Mouse (Mus musculus) thymus, adult 18-20 months (tissue): Measurements from ENCODE around the gene Lsm14b.

Experiments
- DNase-seq, 2 experiments: peaks; one replicate each; pipeline ENCODE4 v3.0.0; 2022; ENCODE audit warnings: mixed read lengths in 2 of 2

Lsm14b gene

DNA sequence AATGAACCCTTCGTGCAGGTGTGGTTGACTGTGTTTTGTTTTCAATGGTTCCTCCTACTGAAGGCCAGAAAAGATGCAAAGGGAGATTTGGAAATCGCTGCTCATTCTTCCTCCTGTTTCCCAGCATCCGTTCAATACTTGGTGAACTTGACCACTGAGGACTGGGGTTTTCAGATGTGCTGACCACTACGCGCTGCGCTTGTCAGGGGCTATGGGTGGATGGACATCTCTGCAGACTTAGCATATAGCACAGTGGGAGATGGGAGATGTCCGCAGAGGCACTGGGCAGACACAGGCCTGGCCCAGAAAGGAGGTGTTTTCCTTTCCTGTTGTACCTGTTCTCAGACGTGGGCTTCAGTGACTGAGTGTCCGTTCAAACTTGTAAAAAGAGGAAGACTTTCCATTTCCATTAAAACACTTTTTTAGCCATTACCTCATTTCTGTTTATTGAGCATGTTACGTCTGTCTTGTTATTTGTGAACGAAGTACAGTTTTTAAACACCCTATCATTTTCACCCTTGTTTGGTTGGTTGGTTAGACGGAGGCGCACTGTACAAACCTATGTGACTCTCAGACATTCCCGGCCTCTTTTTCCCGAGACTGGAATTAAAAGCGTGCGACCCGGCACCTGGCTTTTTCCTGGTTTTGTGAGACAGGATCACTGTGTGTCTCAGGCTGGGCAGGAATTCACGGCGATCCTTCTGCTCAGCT lies 45.1 kb downstream of the Lsm14b start:
- DNase-seq, result no peak

DNA sequence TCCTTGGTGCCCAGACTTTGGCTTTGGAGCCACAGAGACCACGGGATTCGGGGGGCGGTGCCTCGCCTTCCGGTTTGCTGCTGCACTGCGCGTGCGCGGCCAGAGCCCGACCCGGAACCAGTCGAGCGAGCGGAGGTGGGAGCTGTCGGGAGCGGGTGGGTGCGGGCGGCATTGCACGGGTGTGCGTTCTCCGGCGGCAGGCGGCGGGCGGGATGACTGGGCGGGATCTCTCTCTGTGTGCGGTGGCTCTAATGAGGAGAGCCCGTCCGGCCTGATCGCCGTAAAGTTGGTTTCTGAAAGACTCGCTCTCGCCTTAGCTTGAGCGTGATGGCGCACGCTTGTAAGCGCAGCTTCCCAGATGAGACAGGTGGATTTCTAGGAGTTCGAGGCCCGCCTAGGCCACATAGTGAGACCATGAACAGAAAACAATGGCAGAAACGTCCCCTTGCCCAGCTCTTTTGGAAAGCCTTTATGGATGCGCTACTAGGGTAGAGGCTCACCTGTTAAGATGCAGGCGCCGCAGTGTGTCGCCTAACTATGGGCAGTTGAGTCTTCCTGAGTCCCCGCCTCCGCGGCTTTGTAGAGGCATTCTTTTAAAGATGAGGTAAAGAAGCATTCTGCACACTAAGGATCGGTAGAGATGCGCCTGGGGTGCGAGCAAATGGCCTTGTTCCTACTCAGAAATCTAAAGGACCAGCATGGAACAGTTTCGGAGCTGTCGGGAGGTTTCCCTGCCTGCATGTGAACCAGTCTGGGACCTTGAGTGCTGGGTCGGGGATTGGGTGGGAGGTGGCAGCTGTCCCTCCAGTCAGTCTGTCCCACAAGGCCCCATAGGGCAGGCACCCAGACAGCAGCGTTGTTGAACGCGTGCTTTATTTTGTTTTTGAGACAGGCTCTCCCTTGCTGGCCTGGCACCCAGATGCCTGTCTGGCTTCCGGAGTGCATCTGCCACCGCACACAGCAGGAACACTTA lies 46.0 kb downstream of the Lsm14b start, which contains the start of gene Mtg2:
Mtg2 (plus strand) TSS at position 108 of the 973 bp plus-strand sequence.
- DNase-seq, result peak; percentile 86 to 90

DNA sequence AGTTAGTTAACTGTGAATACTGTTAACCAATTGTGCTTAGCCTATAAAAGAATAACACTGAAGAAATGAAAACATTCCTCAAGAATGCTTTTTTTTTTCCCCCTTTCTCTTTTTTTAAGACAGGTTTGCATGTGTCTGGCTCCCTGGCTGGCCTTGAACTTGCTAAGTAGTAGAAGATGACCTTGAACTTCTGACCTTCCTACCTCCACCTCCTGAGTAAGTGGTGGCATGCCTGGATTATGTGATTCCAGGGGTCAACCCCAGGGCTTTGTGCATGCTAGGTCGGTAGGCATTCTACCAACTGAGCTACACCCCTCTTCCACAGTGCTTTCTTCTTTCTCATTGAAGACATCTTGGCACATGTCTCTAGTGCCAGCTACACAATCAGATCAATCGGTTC lies 46.9 kb downstream of the Lsm14b start:
- DNase-seq, result no peak

DNA sequence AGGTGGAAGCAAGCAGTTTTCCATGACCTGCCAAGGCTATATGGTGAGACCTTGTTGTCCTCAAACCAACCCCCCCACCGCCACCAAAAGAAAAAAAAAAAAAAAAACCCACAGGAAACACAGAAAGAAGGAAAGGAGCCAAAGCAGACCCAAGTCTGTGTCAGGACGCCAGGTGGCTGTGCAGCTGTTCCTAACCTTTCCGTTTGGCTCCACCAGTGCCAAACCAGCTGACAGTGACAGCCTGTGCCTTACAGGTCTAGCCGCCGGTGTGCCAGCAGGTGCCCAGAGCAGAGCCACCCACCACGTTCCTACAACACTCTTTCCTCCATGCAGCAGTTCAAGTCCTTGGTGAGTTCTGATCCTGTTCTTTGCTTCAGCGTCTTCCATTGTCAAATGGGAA lies 48.1 kb downstream of the Lsm14b start:
- peak; percentile 61 to 75 for DNase-seq

DNA sequence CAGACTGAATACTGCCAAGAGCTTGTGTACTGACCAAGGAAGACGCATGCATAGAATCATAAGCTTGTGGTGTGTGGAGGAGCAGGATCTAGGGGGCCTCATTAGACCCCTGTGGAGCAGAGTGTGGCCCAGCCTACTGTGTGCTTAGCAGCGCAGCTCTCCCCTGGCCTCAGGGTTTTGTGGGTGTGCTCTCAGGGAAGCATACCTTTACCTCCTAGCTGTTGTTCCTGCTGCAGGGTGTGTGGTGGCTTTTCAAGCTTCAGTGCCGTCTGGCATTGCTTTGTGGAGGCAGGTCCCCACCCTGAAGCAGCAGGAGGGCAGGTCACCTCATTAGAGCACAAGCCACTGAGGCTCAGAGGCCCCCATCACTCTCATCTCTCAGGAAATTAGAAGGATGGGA lies 52.8 kb downstream of the Lsm14b start:
- no peak for DNase-seq

DNA sequence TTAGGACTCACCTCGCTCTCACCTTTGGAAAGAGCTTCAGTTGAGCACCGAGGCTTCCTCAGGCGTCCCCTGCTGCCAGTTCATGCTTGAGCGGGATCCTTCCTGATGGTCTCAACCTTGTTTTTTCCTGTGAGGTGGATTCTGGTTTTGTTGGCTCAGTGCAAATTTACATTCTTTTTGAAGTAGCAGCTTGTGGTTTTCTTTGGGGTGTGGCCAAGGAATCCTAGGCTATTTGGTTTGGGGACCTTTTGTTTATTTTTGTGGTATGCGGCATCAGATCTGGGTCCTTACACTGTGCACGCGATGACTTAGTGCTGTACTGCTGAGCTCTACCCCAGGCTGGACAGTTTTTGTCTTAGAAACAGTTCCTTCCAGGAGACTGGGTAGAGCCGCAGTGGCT lies 55.9 kb downstream of the Lsm14b start:
- no peak for DNase-seq

DNA sequence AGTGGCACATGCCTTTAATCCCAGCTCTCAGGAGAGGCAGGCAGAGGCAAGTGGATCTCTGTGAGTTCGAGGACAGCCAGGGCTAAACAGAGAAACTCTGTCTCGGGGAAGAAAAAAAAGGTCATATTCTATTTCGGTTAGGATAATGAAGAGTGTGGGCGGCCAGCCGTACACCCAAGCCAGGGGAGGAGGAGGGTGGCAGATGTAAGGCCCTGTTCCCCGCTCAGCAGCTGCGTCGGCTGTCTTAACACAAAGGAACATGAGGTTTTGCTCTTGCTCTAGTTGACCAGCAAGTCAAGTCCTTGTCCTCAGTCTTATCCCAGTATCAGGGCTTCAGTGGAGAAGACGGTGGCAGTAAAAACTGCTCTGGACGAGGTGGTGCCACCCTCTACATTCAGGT lies 58.3 kb downstream of the Lsm14b start:
- DNase-seq, result no peak

DNA sequence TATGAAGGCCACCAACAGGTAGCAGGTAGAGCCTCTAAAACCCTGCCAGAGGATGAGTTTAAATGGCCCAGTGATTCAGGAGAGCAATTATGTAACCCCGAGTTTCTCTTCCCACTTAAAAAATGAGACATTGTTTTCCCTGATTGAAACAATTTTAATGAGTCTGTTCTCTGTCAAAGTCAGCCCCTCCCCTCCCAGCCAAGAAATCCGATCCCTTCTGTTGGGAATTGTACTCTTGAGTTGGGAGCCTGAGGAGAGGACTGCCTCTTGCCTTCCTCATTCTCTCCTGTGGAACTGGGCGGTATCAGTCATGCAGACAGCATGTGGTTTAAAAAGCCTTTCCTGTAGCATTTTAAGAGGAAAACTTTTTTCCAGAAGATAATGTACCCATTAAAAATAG lies 59.8 kb downstream of the Lsm14b start:
- DNase-seq, result no peak
